Mouse (Mus musculus) testis, adult 2 months (tissue): ENCODE data around the gene Krtap15. TPM values are rescaled to one million over a fixed set of nuclear protein-coding genes. Genes with fewer than 3 reads are reported as not detected.

ENCODE experiments used
- H3K27ac ChIP-seq: fragments of 200-500 bp; 2 replicates; pipeline ENCODE4 v1.5.1; 2012; ENCODE audit warnings: low read depth, low read length; ENCODE audit not compliant: control insufficient read depth, insufficient read depth
- H3K27me3 ChIP-seq: fragments of 200-500 bp; 2 replicates; pipeline ENCODE4 v1.6.1; 2012; ENCODE audit warnings: mild to moderate bottlenecking, low read length, moderate library complexity; ENCODE audit not compliant: control insufficient read depth, insufficient read depth
- H3K36me3 ChIP-seq: fragments of 200-500 bp; 2 replicates; pipeline ENCODE4 v1.6.1; 2012; ENCODE audit warnings: mild to moderate bottlenecking, low read length; ENCODE audit not compliant: control insufficient read depth, insufficient read depth
- H3K4me1 ChIP-seq: fragments of 200-500 bp; 2 replicates; pipeline ENCODE4 v1.6.1; 2012; ENCODE audit warnings: low read length; ENCODE audit not compliant: control insufficient read depth, insufficient read depth
- H3K4me3 ChIP-seq: fragments of 200-500 bp; 2 replicates; pipeline ENCODE4 v1.5.1; 2012; ENCODE audit warnings: low read depth, mild to moderate bottlenecking, low read length, moderate library complexity, mixed read lengths; ENCODE audit not compliant: control insufficient read depth
- CTCF ChIP-seq: fragments of 200-500 bp; IDR thresholded peaks from 2 replicates; pipeline ENCODE4 v1.5.1; 2012; ENCODE audit warnings: low read depth, mild to moderate bottlenecking, inconsistent platforms, low read length, moderate library complexity; ENCODE audit not compliant: control insufficient read depth, insufficient read depth, insufficient replicate concordance
- POLR2A ChIP-seq: fragments of 200-500 bp; IDR thresholded peaks from 2 replicates; pipeline ENCODE4 v1.6.1; 2012; ENCODE audit warnings: low read depth, mild to moderate bottlenecking, inconsistent platforms, low read length, moderate library complexity; ENCODE audit not compliant: control insufficient read depth
- polyA plus RNA-seq: library from polyadenylated mRNA; depleted of rRNA; stranded (reverse); fragments of >200 nt; gene quantifications from 2 replicates; pipeline ENCODE4 v1.2.3, GENCODE M21; 2012; rRNA removed

The Krtap15 gene
- polyA plus RNA-seq: not detected in 2 replicates

DNA sequence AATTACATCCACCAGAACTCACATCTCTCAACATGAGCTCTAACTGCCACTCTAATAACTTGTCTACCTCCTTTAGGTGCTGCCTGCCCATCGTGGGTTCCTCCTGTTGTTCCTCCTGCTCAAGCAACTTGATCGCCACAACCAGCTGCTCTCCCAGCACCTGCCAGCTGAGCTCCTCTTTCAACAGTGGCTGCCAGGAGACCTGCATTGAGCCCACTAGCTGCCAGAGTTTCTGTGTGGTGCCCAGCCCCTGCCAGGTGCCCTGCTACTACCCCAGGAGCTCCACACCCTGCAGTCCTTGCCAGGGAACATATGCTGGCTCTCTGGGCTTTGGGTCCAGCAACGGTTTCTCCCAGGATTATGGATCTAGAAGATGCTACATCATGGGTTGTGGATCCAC is at the start of gene Krtap15:
TSS of gene Krtap15 (plus strand) at position 150 of the 400 bp plus-strand sequence.
- Histone ChIP-seq H3K27ac (no peak within 1 kb of the TSS), H3K36me3 (no peaks in the 10 kb centered on the region), H3K4me3 (no peak within 1 kb of the TSS), H3K27me3 (no peaks in the 10 kb centered on the region), H3K4me1 (no peaks in the 10 kb centered on the region)
- TF ChIP-seq POLR2A (no peak), CTCF (no peak)

DNA sequence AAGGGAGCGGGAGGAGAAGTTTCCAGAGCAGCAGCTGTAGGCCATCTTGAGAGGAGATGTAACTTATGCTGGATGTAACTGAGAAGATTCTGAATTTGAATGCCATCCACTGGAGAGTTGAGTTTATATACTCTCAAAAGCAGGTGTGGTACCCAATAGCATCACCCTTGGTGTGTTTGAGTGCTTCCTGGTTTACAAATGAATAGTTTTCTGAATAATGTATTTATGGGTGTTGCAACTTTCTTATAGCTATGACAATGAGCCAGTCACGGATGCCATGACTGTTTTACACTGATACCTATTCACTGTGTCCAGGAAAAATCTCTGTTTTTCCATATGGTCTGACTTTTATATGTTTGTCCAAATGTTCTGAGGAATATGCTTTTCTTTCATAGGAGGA is 45.9 kb upstream of the Krtap15 start, which contains the start of gene 2310057N15Rik:
TSS of gene 2310057N15Rik (minus strand) at position 101 of the 400 bp plus-strand sequence.
- Histone ChIP-seq H3K36me3 (no peaks in the 10 kb centered on the region), H3K4me3 (no peak within 1 kb of the TSS), H3K4me1 (no peaks in the 10 kb centered on the region), H3K27ac (no peak within 1 kb of the TSS), H3K27me3 (no peaks in the 10 kb centered on the region)
- no peak for TF ChIP-seq CTCF
- no peak for TF ChIP-seq POLR2A

- no peak within 1 kb of the TSS for H3K27ac ChIP-seq
- H3K4me1 ChIP-seq: no peaks in the 10 kb centered on the region
- no peaks in the 10 kb centered on the region for H3K27me3 ChIP-seq
- no peaks in the 10 kb centered on the region for H3K36me3 ChIP-seq
- H3K4me3 ChIP-seq: no peak within 1 kb of the TSS
- TF ChIP-seq CTCF (no peak), POLR2A (no peak)
Observed at GRCm38 (mm10) chr16:88777596-88777995, 42.4 kb upstream of the Krtap15 start, which contains the start of gene Gm5965. Gene Gm5965, plus strand, starts transcription at chr16:88777896.

DNA sequence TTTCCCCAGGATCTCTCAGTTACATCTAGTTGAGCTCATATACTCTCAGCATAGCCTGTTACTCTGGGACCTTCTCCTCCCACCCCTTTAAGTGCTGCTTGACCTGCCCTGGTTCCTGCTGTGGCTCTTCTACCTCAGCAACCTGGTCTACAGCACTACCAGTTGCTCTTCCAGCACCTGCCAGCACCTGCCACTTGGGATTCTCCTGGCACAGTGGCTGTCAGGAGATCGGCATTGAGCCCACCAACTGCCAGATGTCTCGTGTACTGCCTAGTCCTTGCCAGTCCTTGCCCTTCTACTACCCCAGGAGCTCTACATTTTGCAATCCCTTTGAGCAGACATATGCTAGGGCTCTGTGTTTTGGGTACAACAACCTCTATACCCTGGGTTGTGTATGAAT is 33.2 kb upstream of the Krtap15 start:
- H3K4me1 ChIP-seq: no peaks in the 10 kb centered on the region
- no peaks in the 10 kb centered on the region for H3K27me3 ChIP-seq
- H3K4me3 ChIP-seq: no peak overlapping the region
- no peaks in the 10 kb centered on the region for H3K36me3 ChIP-seq
- TF ChIP-seq CTCF (no peak), POLR2A (no peak)
- no peak overlapping the region for H3K27ac ChIP-seq

DNA sequence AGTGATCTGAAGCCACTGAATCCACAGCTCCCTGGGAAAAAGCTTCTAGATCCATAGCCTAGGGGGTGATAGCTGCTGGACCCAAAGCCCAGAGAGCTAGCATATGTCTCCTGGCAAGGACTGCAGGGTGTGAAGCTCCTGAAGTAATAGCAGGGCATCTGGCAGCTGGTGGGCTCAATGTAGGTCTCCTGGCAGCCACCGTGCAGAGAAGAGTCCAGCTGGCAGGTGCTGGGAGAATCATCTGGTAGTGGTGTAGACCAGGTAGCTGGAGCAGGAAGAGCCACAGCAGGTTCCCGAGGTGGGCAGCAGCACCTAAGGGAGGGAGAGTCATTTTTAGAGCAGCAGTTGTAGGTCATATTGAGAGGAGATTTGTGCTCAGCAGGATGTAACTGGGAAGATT is 8.2 kb upstream of the Krtap15 start, which contains the start of gene Gm20741:
TSS of gene Gm20741 (minus strand) at position 394 of the 400 bp plus-strand sequence.
- H3K36me3 ChIP-seq: no peaks in the 10 kb centered on the region
- H3K27ac ChIP-seq: no peak within 1 kb of the TSS
- H3K4me1 ChIP-seq: no peaks in the 10 kb centered on the region
- TF ChIP-seq POLR2A (no peak), CTCF (no peak)
- no peaks in the 10 kb centered on the region for H3K27me3 ChIP-seq
- no peak within 1 kb of the TSS for H3K4me3 ChIP-seq

- no peak for TF ChIP-seq CTCF
- TF ChIP-seq POLR2A: no peak
Observed at GRCm38 (mm10) chr16:88823736-88824135, 3.7 kb downstream of the Krtap15 start.

DNA sequence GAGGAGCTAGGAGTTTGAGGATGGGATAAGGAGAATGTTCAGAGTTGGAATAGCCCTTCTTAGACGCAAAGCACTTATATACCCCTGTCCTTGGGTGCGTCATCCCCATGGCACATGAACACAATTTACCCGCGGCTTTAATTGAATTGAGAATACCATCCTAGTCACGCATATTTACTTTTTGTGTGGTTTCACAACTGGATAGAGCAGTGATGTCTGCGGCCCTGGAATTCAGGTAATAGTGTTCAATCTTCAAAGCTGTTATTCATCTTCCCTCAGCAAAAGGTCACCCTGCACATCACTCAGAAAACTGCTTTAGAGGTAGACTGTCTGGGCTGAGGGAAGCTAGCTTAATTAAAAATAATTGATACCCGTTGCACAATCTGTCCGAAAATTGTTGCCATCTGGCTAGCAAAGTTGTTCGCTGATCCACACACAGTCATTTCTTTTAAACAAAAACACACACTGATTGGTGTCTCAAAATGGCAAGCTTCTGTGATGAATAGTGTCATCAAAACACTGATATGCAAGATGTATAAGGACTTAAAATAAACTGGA is 6.2 kb downstream of the Krtap15 start, which contains the start of gene Krtap14:
TSS of gene Krtap14 (minus strand) at position 51 of the 558 bp plus-strand sequence.
- Histone ChIP-seq H3K36me3 (no peaks in the 10 kb centered on the region), H3K4me1 (no peaks in the 10 kb centered on the region), H3K4me3 (no peak within 1 kb of the TSS), H3K27me3 (no peaks in the 10 kb centered on the region), H3K27ac (no peak within 1 kb of the TSS)
- no peak for TF ChIP-seq CTCF
- no peak for TF ChIP-seq POLR2A

More at GRCm38 (mm10) chr16:88823736-88824135, 3.7 kb downstream of the Krtap15 start:
- no peaks in the 10 kb centered on the region for H3K36me3 ChIP-seq
- H3K27ac ChIP-seq: no peak overlapping the region
- H3K4me3 ChIP-seq: no peak overlapping the region
- no peaks in the 10 kb centered on the region for H3K27me3 ChIP-seq
- no peaks in the 10 kb centered on the region for H3K4me1 ChIP-seq

DNA sequence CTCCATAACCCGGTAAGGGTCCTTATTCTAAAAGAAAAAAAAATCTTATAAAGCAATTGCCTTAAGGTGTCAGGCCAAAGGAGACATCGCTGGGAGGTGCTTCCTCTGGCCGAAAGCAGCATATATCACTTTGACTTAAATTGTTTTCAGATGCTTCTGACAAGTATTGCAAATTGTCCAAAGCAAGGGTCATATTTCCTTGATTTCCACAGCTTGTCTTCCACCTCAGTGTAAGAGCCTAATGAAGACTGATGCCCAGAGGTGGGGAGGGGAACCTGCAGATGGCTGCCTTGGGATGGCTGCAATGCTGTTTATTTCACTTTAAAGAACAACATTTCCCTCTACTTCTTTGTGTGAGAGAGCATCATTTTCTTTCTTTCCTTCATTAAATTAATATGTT is 7.0 kb downstream of the Krtap15 start:
- no peak overlapping the region for H3K4me3 ChIP-seq
- H3K27ac ChIP-seq: no peak overlapping the region
- no peak for TF ChIP-seq CTCF
- no peak for TF ChIP-seq POLR2A
- H3K36me3 ChIP-seq: no peaks in the 10 kb centered on the region
- H3K4me1 ChIP-seq: no peaks in the 10 kb centered on the region
- H3K27me3 ChIP-seq: no peaks in the 10 kb centered on the region
